Mouse (Mus musculus) embryo, embryonic 10.5 days (tissue): ENCODE measurements around the gene Ilkap.

ENCODE experiments used
- DNase-seq: peaks from one replicate; pipeline ENCODE4 v3.0.0-alpha.2; 2015; ENCODE audit warnings: low spot score

The Ilkap gene

GRCm38 (mm10) chr1:91356105-91356504 is 42.5 kb downstream of the Ilkap start:
- DNase-seq = no peak

- no peak for DNase-seq
Measured at GRCm38 (mm10) chr1:91352277-91352676, 46.3 kb downstream of the Ilkap start.

GRCm38 (mm10) chr1:91351249-91351648 is 47.4 kb downstream of the Ilkap start:
- no peak for DNase-seq

- DNase-seq = no peak
Measured at GRCm38 (mm10) chr1:91350841-91351240, 47.8 kb downstream of the Ilkap start, which contains the start of gene Klhl30. Gene Klhl30, plus strand, starts transcription at chr1:91351016.

DNA sequence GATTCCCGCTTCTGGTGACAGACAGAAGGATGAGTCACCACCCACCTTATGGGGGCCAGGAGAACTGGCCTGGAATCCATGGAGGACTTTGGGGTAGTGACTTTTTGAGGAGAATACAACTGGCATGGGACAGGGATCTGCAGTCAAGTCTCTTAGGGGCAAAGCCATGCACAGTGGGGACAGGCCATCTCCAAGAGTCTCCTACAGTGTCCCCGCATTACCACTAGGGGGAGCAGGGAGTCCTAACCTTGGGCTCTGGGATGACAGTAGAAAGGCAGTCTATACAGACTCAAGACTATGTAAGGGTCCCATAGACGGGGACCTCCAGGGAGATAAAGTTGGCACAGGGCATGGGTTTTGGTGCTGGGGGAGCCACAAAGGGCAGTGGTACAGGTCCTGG is 51.7 kb downstream of the Ilkap start:
- DNase-seq = peak; percentile 87

DNA sequence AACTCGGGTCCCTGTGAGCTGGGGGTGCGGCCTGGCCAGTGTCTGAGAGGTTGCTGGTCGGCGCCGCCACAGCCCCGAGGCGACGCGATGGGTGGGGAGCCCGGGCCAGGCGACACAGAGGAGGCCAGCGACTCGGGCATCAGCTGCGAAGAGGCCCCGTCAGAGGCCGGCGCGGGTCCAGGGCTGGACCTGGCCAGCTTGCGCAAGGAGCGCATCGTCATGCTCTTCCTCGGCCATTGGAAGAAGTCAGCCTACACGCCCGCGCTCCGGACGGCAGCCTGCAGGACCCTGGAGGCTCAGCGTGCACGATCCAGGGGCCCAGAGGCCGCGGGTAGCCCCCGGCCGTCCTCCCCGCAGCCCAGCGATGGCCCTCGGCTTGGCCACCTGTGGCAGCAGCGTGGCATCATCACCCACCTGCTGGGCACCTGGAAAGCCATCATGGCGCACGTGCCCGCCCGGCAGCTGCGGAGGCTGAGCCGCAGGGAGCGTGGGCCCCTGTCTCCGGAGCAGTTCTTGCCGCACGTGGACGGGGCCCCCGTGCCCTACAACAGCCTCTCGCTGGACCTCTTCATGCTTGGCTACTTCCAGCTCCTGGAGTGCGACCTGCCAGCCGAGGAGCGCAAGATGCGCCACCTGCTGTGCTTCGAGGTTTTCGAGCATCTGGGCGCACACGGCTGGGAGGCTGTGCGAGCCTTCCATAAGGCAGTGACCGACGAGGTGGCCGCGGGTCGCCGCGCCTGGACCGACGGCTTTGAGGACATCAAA is 53.5 kb downstream of the Ilkap start:
- peak; percentile 45 for DNase-seq

GRCm38 (mm10) chr1:91344001-91344400 is 54.6 kb downstream of the Ilkap start:
- no peak for DNase-seq

- no peak for DNase-seq
Measured at GRCm38 (mm10) chr1:91337355-91337754, 61.3 kb downstream of the Ilkap start.

DNA sequence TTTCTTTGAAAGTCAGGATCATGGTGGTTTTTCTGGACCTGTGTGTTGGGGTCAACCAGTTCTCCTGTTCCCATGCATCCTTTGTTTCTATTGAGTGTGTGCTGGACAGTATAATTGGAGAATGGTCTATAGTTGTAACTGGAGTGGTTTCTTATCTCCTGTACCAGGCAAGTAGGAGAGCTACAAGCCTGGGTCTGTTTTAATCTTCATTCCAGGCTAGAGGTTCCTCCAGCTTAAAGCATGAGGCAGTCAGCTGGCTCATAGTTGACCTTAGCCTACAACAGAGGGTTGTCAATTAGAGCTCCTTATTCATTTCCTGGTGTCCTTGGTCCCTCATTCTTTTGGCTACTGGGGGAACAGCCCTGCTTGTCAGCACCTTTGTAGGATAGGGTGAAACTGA is 65.0 kb downstream of the Ilkap start:
- no peak for DNase-seq

- no peak for DNase-seq
Measured at GRCm38 (mm10) chr1:91332102-91332501, 66.5 kb downstream of the Ilkap start.

- no peak for DNase-seq
Measured at GRCm38 (mm10) chr1:91325488-91326042, 73.0 kb downstream of the Ilkap start.

DNA sequence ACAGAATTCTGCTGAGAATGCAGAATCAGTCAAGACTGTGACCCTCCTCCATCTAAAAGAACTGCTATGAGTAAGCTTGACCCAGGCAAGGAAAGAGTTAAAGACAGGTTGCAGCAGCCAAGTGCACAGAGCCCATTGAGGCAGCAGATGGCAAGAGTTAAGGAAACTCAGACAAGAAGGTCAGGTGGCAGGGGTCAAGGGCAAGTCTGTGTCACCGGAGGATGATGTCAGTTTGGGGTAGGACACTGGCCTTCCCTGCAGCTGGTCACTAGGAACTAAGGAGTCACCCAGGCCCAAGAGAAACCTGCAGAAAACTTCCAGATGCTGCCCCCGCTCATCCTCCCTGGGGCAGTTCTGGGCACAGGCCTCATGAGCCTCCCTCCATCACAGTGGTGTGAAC is 74.0 kb downstream of the Ilkap start:
- no peak for DNase-seq
